Mouse (Mus musculus) left cerebral cortex, postnatal 10 days (tissue): Measurements from ENCODE around the gene Acsl6. TPM values are rescaled to one million over a fixed set of nuclear protein-coding genes. Genes with fewer than 3 reads are reported as not detected.
"Not testable (repeated sequence)": the region's sequence is repeated elsewhere in the genome, so short reads cannot be mapped to it uniquely, and the experiment has no call there.

Experiments used
- DNase-seq, 2 experiments: peaks; one replicate each; pipeline ENCODE4 v3.0.0; 2021 to 2022; ENCODE audit warnings: low spot score in 2 of 2, mixed read lengths in 1 of 2; ENCODE audit errors: extremely low spot score in 1 of 2
- intact Hi-C: fragments of 180-260 bp; cut with DNase I; formaldehyde crosslinking; loops from one replicate; pipeline ENCODE4 v1.15.1; 2025
- total RNA-seq, 2 experiments: library from RNA; stranded (reverse); gene quantifications; 2 replicates each; pipeline ENCODE4 v1.2.3; 2021

The Acsl6 gene
- 100 to 1,000 TPM; 134 to 136 TPM for total RNA-seq

DNA sequence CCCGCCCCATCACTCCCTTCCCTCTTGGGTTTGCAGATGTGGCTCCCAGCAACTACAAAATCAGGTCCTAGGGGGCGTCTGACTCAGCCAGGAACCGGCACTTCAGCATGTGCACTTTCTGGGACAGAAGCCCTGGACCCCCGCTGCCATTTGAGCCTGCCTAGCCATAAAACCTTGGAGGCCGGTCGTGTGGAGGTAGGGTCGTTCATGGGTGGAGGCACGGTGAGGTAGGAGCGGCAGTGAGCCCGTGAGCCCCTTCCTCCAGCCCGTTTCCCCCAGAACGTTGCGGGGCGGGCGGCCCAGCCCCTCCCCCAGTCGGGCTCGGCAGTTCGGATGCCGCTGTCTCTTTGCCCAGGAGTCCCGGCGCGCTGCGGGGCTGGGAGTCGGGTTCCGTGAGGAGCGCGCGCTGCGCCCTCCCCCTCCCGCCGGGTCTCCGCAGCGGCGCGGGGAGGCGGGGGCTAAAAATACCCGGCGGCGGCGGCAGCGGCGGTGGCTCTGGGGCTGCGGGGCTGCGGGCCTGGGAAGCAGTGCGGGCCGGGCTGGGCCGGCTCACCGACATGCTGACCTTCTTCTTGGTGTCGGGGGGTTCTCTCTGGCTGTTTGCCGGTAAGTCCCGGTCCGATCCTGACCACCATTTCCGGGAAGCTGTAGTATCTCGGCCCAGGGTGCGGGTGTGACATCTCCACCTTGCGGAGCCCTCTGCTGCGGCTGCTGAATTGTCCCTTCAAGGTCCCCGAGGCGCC is at the start of gene Acsl6:
Acsl6 (plus strand) TSS at position 71 of the 743 bp plus-strand sequence.
- intact Hi-C loops = no loop called here
- DNase-seq = peak in 1 of 2 experiments; percentile 78

DNA sequence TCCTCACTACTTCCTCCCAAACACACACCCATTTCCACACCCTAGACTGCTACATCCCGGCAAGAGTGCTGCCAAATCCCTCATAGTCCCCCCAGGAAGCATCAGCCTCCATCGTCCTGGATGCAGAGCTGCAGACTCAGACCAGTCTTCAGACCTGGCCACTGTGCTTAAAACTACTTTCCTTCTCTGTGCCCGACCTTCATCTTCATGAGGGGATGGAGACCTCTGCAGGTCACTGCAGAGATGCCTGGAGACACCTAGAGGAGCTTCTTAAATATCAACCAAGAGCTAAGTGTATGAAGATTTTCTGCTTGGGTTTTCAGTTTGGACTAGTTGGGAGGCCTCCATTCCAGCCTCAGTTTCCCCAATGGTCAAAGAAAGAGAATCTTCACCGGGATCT is 49.5 kb upstream of the Acsl6 start:
- no peak for DNase-seq
- intact Hi-C loops = no loop called here

DNA sequence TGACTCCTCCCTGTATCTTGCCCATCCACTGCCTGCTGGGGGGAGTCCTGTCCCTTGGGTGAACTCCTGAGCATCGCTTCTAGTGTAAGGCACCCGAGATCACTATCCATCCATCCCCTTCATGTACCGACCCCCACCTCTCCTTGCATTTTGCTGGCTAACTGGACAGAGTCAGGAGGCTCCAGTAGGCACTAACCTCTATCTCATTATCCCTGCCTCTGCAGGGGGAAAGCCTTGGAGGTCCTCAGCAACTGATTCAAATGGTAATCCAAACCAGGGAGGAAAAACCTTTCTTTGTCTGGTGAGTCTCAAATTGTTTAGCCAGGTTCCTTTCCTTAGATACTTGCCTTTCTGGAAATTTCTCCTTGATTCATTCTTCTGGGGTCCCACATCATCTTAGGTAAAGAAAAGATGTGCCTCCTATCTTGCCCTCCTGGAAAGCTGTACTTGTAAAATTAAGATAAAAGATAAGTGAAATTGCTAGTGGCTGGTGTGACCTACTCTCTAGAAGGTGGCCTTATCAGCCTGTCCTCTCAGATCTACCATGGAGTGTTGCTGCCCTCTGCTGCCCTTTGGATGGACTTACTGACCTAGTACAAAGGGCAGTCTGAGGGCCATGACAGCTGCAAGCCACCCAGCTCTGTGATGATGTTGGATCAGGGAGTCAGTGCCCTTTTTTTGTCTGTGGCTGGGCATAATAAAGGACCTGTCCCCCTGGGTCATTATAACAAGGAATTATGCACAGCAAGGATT is 46.8 kb upstream of the Acsl6 start:
- peak; percentile 31 to 67 for DNase-seq
- intact Hi-C loops = loop anchor here (5.0 kb wide), 2 partner anchors 114 to 259 kb away; no protein-coding TSS in a partner anchor

DNA sequence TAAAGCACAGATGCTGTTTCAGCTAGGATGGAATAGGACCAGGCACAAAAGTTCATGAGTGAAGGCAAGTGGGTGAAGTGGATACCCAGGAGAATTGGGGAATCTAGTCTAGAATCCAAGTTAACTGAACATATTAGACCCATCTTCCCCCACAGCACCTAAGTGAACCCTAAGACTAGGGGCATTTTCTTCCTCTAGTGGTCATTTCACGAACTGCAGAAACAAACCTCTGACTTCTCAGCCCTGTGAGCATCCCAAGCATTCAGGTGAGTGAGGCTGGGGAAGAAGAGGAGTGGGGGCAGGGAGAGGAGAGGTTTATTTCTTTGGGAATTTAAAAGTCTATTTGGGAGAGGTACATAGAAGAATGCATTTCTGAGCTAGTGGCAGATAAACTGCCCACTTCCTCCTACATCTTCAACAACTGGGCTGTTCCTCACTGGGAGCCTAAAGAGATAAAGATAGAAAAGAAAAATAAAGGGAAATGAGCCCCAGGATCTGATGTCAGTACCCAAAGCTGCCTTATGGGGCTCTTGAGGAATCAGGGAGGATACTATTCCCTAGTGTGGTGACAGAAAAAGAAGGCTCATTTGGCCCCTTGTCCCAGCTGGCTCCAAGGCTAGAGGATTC is 40.1 kb upstream of the Acsl6 start:
- intact Hi-C loops = no loop called here
- no peak for DNase-seq

DNA sequence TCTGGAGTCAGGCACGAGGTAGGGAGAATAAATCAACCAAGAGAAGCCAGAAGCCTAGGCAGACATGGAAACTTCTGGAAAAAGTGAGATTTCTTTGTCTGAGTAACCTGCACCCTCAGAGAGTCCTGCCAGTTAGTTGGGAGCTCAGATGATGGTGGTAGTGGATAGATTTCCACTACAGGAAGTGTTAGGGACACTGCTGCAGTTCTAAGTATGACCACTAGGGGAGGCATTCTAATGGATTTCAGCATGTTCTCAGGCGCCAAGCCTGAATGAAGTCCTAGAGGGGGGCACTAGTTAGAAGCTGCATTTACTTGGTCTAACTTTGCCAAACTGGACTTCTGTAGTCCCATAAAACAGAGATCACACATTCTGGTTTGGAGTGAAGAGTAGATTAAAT is 39.1 kb upstream of the Acsl6 start:
- intact Hi-C loops = no loop called here
- peak; percentile 16 to 56 for DNase-seq

DNA sequence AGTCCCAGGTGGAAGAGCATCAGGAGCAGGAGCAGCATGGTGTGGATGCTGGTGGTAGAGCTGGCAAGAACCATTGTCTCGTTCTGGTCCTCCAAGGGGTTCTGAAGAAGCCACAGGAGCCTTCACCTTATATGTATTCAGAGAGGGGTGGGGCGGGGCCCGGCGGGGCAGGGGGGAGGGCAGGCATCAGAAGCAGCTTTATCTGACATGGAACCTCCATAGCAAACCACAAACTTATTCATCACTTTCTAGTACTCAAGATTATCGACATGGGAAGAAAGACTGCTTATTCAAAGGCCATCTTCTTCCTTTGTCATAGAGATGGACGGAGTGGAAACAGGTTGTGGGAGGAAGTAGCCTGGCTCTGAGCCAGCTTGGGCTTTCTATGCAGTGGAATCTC is 36.4 kb upstream of the Acsl6 start, which contains the start of gene Il3:
Il3 (minus strand) TSS at position 101 of the 400 bp plus-strand sequence.
- intact Hi-C loops = no loop called here
- no peak for DNase-seq

DNA sequence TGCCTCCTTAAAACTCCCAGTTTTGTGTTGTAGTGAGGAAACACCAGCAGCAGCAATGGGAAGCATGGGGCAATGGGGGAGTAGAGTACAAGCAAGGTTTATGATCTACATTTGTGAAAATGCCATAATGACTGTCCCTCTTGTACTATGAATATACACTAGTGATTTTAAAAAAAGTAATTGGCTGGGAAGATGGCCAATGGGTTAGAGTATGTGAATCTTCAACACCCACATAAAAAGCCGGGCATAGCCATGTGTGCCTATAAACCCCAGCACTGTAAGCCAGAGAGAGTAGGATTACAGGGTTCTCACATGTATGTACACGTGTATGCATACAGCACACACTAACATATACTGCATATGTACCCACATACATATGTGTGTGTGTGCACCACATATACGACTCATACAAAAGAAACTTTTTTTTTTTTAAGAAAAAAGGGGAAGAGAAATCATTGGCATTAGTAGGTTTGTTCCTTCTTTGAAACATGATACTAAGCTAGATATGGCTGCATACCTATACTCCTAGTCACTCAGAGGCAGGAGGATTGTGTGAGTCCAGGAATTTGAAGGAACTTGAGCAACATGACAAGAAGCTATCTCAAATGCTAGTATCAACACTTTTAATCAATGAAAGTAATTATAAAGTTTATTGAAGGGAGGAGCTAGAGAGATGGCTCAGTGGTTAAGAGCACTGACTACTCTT is 34.3 kb upstream of the Acsl6 start:
- no peak for DNase-seq
- intact Hi-C loops = no loop called here

DNA sequence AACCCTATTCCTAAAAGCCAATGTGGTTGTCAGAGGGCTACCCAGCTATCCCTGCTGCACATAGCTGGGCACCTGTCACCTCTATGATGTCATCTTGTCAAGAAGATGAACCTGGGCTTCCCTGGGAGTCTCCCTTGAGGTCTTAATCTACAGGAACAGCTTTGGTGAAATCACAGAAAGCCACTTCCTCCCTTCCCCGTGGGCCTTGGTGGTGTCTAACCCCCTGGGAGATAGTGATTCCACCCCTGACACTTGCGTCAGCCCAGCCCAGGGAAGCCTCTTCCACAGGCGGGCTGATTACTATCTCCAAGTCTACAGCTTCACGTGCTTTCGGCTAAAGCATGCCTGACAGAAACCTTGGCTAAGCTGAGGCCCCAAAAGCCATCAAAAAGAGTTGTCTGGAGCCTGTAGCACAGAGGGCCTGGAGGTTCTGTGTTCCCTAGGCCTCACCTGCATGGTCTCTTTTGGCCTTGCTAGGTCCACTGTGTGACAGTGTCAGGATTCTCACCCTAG is 32.1 kb upstream of the Acsl6 start:
- intact Hi-C loops = no loop called here
- no peak for DNase-seq

DNA sequence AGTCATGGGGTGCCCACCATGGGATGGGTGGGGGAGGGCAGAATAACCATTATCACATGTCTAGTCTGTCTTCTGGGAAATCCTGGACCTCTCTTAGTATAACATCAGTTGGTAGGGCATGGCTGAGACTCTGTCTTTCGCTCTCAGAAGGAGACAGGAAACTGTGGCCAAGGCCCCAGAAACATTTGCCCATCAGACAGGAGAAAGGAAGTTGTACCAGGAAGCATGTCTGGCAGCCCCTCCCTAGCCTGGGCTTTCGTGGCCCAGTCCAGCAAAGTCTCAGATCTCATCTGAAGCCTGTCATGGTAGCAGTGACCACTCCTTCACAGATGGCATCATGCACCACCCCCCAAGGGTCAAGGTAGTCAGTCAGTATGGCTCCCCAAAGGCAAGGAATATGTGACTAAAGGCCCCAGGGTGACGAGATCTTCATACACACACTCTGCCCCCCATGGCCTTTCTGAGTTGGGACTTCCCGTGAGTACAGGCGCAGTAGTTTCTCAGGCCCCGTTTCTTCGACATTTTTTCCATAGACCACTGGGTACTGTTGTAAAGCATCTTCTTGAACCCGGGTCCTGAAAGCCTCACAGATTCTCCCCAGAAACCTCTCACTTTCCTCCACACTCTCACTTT is 15.7 kb upstream of the Acsl6 start:
- no peak for DNase-seq
- intact Hi-C loops = no loop called here

DNA sequence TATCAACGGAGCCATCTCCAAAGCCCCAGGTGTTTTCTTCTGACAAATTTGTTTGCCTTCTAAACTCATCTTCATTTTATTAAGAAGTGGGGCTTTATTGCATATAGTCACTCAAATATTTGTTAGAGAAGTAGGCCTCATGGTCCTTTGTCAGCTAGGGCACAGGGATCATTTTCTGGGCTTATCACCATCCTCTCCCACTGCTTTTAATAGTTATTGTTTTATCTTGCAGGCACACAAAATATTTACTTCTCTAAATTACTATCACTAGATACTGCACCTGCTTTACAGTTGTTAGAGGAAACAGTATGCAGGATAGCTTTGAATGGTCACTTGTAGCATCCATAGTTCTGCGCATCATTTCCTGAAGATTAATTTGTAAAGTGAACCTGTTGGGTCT is 11.4 kb upstream of the Acsl6 start:
- DNase-seq = no peak
- intact Hi-C loops = no loop called here

DNA sequence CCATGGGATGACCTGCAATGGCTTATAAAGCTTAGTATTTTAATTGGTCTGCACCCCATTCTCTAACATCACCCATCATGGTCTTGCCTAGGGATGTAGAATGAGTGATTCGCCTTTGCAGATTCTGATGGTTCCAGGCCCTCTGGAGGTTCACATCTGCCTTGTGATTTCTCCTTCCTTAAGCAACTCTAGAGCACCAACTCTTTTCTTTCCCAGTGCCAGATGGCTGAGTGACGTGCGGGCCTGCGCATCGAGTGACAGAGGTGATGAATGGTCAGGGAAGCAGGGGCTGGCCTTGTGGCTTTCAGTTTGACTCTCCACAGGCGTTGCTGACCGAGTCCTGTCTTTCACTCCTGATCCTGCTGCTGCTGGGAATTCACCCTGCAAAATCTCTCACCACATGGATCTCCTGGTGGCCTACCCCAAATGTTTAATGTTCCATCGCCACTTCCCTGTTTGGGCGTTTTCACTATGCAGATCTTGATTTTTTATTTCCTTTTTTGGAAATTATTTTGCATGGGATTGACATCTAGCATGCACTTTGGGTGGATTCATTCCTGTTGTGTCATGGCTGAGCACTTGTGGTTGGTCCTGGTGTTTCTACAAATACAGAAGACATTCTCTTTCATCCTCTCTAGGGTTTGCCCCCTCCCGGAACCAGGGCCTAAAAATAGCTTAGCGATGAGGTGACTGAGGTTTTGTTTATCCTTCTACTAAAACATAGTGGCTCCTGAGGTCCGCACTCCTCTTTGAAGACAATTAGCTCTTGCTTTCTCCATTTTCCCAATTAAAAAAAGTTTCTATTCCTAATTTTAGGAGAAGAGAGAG is 9.4 kb upstream of the Acsl6 start:
- intact Hi-C loops = no loop called here
- no peak for DNase-seq

DNA sequence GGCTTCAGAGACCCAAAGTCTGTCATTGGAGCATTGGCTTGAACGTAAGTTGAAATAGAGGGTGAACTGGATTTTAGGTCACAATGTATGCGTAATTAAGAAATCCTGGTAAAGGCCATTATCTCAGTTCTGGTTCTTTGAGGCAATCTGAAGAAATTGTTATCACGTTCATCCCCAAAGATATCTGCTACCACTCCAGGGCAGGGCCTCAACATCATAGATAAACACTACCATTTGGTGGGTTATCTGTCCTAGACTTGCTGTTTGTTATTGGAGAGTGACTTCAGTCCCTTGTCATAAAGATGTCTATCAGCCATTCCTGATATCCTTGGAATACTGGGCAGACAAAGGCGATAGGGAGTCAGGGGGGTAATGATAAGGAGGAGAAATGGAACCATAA is 7.6 kb upstream of the Acsl6 start:
- intact Hi-C loops = no loop called here
- DNase-seq = no peak

DNA sequence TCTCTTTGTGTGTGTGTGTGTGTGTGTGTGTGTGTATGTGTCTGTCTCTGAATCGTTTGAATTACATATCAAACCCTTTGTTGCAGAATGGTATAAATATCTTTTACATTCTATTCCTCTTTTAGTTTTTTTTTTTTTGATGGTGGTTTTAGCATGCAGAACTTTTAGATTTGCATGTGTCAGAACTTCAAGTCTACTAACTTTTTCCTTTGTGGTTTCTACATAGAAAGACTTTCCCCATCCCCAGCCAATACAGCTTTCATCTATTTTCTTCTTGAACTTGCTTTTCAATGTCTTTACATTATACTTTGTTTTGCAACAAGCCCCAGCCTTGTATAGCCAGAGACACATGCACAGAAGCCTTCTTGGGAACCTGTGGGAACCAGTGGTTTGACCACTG is 6.9 kb upstream of the Acsl6 start:
- DNase-seq = no peak
- intact Hi-C loops = no loop called here

DNA sequence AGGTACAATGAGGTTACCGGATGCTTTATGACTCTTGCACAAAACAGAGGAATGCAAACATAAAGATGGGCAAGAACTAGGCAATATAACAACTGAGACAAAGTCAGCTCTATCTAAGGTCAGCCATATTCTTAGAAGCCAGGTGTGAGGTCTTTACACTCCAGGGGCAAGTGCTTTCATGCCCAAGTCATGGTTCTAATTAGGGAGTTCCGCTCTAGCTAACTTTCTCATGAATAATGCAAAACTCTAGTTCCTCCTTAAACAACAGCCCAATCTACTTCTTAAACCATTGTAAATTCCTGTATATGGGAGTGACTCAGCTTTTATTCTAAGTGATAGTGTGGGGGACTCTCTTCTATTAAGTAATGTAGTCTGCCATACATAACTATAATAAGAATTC is 6.1 kb upstream of the Acsl6 start:
- intact Hi-C loops, DNase-seq: not testable (repeated sequence)

DNA sequence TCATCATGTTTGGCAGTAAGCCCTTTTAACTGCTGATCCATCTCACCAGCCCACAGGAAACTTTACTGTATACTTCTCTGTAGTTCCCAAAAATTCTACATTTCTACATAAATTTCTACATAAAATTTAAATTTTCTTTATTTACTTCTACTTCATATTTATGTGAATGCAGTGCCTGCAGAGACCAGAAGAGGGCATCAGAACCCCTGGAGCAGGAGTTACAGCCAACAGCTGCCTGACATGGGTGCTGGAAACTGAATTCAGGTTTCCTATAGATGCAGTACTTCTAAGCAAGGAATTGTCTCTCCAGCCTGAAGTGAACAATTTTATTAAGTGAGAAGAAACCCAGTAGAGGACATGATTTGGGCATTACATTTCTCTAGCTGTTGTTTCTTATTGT is 4.8 kb upstream of the Acsl6 start:
- intact Hi-C loops = no loop called here
- DNase-seq = no peak

DNA sequence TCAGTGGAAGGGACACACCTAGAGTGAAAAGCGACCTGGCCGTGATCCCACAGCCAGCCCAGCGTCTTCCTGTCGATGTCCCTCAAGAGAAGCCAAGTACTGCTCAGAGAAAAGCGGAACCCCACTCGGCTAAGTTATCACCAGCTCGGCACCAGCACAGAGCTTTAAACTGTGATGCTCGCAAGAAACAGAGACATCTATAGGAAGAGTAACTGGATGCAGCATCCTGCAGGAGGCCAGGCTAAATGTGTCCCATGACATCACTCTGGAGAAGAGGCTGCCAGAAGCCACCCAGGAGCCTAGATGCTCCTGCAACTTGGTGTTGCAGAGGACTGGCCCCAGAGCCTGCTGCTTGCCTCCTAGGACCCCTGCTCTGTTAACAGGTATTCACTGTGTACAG is 1.6 kb upstream of the Acsl6 start:
- intact Hi-C loops = no loop called here
- no peak for DNase-seq

DNA sequence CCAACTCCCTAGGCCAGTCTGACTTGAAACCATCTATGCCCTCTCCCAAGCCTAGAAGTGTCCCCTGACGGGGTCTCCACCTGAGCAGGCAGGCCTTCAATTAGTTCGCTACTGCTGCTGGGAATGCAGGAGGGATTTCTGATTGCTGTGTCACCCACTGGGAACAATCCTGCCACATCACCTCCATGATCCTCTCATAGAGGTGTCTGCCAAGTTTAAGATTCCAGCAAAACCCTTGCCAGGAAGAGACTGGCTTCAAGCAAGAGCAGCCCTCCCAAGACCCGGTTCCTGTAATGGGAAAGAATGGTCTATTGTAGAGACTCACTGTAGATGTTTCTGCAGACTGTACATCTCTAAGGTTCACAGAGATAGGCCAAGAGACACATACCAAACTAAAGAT is 992 bp upstream of the Acsl6 start:
- intact Hi-C loops = no loop called here
- no peak for DNase-seq
